Mouse (Mus musculus) brain, adult 2 months (tissue): ENCODE measurements around the gene Rab3d.

Experiments used
- DNase-seq: peaks from one replicate; pipeline ENCODE4 v3.0.0; 2011; ENCODE audit warnings: low read depth, low spot score

Rab3d gene

DNA sequence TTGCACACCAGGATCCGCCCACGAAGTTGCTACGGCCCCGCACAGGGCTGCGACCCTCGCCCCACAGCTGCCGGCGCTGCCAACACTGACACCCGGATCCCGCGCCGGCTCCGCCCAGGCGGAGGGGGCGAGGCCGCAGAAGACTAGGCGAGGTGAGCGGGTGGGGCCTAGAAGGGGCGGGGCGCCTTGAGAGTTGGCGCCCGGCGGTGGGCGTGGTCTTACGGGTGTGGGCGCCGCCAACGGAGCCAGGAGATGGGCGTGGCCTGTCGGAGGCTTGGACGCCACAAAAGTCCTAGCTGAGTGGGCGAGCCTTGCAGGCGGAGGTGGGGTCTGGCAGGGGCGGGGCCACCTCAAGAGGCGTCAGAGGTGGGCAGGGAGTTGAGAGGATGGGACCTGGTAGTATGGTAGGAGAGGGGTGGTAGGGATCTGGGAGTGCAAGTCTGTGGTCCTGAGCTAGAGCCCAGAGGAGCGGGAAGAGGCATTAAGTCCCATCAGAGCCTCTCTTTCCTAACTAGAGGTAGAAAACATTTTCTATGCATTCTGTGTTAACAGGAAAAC lies at the start of gene Rab3d:
Gene Rab3d, minus strand, starts transcription at position 158 of the 558 bp plus-strand sequence.
- peak; percentile 95 for DNase-seq

DNA sequence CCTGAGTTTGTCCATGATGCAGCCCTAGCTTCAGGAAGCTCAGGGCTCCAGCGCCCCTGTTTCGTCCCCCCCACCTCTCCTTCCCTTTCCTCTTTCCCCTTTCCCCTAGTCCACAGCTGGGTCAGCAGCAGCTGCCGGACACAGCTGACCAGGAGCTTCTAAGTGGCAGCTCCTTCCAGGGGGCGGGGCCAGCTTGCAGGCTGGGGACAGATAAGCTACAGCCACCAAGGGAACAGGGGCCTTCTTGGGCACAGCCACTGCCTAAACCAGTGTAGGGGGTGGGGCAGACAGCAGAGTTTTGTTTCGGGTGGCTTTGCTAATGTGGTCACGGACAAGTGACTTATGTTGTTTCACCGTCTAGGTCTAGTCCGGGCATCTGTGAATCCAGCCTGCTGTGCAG lies 45.4 kb upstream of the Rab3d start, which contains the start of gene Epor:
Gene Epor, minus strand, starts transcription at position 90 of the 400 bp plus-strand sequence.
- no peak for DNase-seq

DNA sequence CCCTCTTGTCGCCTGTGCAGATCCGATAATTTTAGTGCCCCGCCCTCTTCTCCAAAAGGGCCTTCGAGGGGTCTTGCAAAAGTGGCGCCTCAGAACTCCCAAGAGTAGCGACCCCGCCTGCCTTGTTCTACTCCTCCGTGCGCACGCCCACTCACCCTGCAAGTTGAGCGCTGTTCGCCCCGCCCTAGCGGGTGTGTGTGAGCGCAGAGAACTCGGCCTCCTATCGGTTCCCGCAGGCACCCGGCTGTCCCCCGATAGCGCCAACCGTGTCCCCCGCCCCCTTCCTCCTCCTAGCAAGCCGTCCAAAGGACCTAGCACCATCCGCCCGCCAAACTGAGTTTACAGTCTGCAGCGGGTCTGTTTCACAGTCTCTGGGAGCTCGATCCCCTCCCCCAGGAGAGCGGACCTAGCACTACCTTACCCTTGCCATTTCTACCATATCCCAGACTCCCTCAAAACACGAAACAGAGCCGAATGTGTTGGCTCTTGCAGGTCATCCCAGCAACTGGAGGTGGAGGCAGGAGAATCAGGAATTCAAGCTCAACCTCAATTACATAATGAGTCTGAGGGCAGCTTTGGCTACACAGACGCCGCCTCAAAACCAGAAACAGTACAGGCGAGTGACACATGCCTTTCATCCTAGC lies 44.5 kb upstream of the Rab3d start:
- DNase-seq: peak; percentile 86

DNA sequence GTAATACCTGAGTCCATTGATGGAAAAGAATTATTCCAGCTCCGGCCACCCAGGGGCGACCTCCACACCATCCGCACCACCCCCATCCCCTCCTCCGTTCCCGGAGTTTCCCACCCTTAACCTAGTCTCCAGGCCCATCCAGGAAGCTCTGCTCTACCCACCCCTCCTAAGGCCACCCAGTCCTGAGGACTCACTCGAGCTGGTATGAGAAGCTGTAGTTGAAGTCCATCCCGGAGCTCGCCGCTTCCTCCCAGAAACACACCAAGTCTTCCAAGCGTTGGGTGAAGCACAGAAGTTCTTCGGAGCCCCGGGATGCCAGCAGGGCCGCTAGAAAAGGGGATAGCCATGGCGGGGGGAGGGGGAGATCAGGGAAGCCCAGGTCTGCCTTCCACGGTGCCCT lies 44.0 kb upstream of the Rab3d start:
- DNase-seq: no peak

DNA sequence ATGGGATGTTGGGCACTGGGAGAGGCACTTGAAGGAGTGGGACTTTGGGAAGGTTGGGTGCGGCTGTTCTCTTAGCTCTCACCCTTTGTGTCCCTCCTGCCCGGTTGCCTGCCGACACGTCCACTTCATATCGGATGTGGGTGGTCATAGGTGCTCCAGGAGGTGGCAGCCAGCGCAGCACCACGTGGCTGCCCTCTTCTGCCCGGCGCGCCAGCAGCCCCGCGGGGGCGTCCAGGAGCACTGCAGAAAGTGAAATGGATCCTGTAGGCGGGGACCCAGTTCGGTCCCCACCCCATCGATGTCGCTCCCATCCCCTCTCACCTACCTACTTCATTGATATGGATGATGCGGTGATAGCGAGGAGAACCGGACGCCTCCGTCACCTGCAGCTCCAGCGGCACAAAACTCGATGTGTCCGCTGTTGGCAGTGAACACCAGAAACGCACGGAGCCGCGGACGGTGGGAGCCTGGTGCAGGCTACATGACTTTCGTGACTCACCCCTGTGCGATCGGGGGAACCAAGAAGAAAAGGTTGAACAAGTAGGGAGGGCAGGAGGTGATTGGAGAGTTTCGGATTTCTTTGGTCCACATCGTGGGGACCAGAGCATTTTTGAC lies 43.5 kb upstream of the Rab3d start:
- DNase-seq: peak; percentile 41

DNA sequence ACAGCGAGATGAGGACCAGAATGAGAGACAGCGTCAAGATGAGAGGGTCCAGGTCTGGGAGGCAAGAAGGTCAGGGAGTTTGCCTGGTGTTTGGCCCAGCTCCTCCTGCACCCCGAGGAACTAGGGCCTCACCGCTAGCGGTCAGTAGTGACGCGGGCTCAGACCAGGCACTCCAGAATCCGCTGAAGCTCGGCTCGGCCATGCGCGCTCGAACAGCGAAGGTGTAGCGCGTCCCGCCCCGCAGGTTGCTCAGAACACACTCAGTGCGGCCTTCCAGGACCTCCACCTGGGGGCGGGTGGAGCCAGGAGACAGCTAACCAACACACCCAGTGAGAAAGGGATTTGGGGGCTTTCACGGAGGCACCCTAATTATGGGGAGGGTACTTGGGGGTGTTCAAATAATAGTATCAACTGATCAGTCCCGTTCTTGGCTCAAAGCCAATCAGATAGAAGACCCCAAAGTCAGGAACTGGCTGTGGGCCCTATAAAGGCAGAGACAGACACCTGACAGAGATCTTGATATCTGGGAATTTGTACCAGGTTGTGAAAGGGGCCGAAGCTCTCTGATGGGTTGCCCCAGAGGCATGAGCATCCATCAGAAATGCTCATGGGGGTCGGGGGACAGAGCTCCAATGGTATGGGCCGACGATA lies 42.7 kb upstream of the Rab3d start:
- DNase-seq: no peak

DNA sequence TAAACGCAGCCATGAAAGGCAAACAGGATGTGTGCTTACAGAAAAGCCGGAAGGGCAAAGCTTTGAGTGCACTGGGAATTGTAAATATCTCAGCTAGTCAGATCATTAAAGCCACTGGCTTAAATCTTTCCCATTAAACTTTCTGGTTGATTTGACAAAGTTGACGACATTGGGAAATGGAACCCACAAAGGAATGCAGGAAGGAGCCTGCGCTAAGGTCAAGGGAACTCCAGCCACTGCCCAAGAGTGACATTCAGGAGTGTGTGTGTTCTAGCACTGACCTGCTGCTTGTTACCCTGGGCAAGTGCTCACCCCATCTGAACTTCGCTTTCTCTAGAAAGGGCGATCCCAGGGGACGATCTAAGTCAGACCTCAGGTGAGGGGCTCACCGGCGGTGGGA lies 42.1 kb upstream of the Rab3d start:
- DNase-seq: no peak

DNA sequence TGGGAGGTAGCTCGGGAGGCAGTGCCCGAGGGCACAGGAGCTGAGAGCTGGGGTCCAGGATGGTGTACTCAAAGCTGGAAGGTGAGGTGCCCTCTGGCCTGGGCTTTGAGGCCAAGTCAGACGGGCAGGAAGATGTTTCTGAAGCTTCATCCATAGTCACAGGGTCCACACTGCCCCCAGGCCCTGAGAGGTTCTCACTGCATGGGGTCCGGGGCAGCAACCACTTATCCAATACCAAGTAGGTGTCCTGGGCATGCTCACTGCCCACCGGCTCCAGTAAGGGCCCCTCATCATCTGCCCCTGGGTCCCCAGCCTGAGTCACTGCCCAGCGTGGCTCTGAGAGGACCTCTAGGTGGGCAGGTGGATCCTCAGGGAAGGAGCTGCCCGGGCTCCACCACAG lies 41.3 kb upstream of the Rab3d start:
- no peak for DNase-seq

DNA sequence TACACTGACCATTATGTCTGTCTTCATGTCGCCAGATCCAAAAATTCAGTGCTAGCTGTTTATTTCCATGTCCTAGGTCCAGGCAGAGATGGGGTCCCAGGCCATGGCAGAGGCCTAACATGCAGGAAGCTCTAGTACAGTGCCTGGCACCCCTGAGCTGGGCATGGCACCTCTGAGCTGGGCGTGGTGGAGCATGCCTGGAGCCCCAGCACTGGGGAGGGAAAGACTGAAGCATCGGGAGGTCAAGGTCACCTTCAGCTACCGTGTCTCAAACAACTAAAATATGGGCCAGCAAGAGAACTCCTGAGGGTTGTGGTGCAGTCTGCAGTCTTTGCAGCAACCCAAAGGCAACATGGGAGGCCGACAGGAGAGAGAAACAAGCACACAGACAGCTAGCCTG lies 40.4 kb upstream of the Rab3d start:
- DNase-seq: no peak

DNA sequence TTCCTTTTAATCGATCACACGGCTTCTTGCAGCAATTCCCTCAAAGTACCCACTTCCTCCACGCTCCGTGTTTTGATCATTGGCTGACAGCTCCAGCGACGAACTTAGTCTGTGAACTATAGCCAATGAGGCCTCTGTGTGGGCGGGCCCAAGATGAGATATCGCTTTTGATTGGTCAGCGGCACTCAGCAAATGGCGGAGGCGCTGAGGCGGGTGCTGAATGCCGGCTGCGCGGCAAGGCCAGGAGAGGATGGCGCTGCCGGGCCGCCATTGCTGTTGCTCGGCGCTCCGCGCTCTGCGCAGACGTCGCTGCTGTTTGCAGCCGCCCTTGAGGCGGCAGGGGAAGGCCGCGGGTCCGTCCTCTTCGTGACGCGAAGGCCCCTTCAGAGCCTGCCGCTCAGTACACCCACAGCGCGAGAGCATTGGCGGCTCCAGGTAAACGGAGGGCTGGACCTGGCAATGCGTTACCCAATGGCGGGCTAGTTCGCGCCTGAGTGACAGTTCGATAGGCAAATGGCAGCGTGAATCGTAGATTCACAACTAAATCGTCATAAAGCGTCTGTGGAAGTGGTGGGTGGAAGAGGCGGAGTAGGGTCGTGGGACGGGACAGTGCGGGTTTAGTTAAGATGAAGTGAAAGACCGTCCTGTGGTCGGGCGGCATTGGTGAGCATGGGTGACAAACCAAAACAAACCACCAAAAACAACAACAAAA lies 37.7 kb upstream of the Rab3d start, which contains the start of gene Swsap1:
Gene Swsap1, plus strand, starts transcription at position 186 of the 712 bp plus-strand sequence.
- peak; percentile 99 for DNase-seq

DNA sequence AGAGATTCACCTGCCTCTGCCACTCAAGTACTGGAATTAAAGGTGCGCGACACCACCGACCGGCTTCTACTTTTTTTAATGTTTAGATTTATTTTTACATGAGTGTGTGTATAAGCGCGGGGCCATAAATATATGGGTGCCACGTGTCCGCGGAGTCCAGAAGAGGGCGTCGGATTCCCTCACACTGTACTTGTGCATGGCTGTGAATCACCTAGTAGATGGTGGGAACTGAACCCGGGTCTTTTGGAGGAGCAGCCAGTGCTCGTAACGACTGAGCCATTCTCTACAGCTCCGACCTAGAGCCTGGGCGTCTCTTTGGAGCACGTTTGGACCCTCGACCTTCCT lies 37.2 kb upstream of the Rab3d start:
- DNase-seq: no peak

DNA sequence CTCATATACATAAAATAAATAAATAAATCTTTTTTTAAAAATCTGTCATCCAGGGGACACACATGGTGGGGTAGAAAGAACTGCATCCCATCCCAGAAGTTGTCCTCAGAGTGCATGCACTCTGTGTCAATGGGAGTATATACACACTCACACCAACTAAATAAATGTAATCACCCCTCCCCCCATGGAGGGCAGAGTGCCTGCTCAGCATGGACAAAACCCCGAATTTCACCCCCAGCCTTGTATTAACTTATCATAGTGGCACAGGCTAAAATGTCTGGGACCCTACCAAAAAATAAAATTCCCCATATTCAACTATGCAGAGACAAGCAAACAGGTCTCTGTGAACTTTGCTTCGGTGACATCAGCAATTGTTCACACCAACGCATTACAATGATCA lies 36.6 kb upstream of the Rab3d start:
- no peak for DNase-seq

DNA sequence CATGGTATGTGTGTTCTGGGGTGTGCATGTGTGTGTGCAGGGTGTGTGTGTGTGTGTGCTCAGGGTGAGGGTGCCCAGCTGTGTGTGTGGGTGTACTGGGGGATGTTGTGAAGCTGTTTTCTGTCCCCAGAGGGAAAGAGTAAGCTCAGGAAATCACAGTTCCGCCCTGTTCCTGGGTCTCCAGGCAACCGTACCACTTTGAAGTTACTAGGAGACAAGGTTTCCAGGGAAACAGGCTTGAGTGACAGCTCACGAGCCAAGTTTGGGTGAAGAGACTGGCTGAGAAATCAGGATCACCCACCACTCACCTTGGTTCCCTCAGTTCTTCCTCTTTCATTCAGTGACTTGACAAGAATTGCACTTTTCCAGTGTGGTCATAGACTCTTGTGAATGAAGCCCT lies 35.6 kb upstream of the Rab3d start:
- peak; percentile 93 for DNase-seq

DNA sequence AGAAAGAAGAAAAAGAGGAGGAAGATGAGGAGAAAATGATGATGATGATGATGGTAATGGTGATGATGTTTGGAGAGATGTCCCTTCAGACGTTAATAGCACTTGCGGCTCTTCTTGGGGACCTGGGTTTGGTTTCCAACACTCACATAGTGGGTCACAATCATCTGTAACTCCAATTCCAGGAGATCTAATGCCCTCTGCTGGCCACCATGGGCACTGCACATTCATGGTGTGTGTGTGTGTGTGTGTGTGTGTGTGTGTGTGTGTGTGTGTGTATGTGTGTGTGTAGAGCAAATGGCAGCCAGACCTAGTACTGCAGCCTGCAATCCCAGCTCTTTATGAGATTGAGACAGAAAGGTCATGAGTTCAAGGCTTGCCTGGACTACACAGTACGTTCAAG lies 34.0 kb upstream of the Rab3d start:
- no peak for DNase-seq

DNA sequence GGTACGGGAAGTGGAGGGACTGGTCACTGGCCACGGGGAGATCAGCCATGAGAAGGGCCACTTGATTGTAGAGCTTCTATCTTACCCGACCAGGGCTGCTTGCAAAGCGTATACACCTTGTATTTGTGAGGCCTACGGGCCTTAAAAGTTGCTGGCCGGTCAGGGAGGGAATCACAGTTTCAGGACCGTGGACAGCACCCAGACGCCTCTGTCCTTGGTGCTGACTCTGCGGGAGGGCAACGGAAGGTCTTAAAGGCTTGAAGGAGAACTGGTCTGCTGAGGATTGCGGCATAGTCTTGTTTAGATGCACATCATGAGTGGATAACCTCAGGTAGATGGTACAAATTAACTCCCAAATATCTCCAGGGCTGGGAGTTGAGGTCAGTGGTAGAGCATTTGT lies 32.3 kb upstream of the Rab3d start:
- no peak for DNase-seq

DNA sequence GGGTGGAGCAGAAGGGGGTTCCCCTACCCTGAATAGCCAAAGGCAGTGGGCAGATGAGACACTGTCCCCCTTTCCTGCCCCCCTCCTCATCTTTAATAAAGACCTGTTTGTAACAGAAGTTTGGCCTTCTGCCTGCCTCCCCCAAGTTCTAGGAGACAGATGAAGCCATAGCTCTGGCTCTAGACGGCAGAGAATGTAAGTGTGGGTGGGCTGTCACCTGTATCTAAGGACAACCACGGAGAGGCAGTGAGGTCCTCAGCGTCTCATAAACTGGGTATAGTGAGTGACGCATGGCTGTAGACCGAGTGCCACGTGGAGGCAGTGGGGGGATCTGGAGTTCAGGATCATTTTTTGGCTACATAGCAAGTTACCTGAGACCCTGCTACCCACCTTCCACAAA lies 30.8 kb upstream of the Rab3d start:
- peak; percentile 67 for DNase-seq

DNA sequence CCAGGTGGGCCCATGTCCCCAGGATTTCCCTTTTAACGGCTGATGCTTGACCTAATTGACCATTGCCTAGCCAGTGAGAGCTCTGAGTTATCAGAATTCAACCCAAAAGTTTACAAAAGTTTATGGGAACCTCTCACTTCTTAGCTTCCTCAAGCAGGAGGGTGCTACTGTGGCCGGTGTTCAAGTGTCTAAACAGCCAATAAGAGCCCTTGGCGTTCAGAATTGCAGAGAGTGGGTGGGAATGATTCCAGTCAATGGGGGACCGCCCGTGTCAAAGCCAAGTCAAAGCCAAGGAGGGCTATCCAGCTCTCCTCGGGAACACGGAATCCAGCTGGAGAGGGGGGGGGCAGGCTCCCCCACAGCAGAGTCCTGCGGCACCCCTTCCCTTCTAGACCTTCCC lies 30.2 kb upstream of the Rab3d start:
- no peak for DNase-seq

DNA sequence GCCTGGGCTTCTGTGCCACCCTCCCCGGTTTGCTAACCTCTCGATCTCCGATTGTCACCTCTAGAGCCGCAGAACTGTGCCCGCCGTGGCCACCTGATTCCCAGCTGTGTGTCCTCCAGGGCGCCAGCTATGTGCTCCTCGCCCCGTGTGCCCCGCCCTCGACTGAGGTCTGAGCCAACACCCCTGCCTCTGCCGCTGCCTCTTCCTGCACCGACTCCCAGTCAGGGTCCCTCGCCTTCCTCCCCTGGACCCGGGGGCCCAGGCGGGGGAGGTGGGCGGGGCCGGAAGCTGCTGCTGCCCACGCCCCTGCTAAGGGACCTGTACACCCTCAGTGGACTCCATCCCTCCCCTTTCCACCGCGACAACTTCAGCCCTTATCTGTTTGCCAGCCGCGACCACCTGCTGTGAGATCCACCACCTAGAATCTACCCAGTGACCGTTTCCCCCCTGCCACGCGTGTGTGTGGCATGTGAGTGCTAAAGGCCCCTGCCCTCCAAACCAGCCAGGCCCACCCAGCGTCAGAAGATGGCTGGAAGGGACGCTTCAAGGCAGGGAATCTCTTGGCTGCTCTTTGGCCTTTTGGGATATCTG lies 29.6 kb upstream of the Rab3d start:
- no peak for DNase-seq

DNA sequence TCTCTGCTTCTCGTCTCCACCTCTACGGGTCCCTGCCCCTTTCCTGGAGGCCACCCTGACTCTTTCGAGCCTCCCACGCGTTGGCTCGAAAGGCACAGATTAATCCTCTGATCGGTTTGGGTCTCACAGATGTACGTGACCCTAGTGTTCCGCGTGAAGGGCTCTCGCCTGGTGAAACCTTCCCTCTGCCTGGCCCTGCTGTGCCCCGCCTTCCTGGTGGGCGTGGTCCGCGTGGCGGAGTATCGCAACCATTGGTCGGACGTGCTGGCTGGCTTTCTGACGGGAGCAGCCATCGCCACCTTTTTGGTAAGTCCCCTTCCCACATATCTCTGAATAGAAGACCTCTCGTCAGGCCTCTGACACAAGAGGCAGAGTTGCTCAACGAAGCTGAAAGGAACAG lies 26.3 kb upstream of the Rab3d start:
- no peak for DNase-seq

DNA sequence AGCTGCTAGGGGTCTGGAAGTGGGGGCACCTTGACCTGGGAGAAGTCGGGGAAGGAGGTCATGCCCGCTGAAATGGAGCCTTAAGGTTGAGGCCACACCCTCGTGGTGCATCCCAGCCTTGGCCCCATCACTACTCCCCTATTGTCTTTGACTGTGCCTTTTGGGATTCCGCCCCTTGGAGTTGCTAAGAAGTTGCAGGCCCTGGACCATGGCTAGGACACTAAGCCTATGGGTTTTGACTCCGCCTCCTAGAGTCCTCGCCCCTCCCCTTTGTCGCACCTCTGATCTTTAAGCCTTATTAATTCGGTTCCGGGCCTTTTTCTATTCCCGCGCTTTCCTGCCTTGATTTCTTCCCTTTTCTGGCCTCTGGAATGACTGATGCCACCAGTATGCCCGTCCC lies 25.6 kb upstream of the Rab3d start:
- DNase-seq: no peak

DNA sequence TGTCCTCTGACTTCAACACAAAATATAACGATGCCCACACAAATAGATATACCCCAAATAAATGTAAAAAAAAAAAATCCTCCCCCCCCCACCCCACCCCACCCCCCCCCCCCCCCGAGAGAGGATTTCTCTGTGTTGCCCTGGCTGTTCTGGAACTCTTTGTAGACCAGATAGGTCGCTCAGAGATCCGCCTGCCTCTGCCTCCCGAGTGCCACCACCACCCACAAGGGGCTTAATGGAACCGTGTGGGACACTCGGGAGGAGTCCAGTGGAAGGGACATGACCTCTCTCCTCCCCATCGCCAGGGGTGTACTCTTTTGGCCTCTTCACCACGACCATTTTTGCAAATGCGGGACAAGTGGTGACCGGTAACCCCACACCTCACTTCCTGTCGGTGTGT lies 25.1 kb upstream of the Rab3d start:
- no peak for DNase-seq
